Mouse (Mus musculus): Measurements from ENCODE around the gene Entpd5. TPM values are rescaled to one million over a fixed set of nuclear protein-coding genes. Genes with fewer than 3 reads are reported as not detected.

Gene Entpd5
- polyA plus RNA-seq, 1 experiment from 2014 or later = 8.8 TPM

- no peak for ATAC-seq (ENCODE audit: low FRiP score)
- 72% methylated on average over 4 of the region's 4 CpGs for WGBS
- Histone ChIP-seq H3K9ac (ENCODE audit: low read length) (no peak overlapping the region), H3K9me3 (ENCODE audit: control insufficient read depth, low read length) (no peaks in the 10 kb centered on the region), H3K4me3 (ENCODE audit: low read depth, low read length) (no peak overlapping the region), H3K27ac (ENCODE audit: low read depth, low read length) (no peak overlapping the region), H3K36me3 (ENCODE audit: control insufficient read depth, insufficient read depth, low read length) (no peaks in the 10 kb centered on the region), H3K4me2 (no peak overlapping the region), H3K4me1 (ENCODE audit: control insufficient read depth, insufficient read depth, low read length) (no peaks in the 10 kb centered on the region), H3K27me3 (ENCODE audit: control insufficient read depth, insufficient read depth, low read length) (no peaks in the 10 kb centered on the region)
- DNase-seq (ENCODE audit: low spot score, missing footprints) = no peak
Measured at GRCm38 (mm10) chr12:84442526-84442925, 33.7 kb upstream of the Entpd5 start.

GRCm38 (mm10) chr12:84438697-84439096, 29.9 kb upstream of the Entpd5 start:
- WGBS = 80% methylated on average over 2 of the region's 2 CpGs
- ATAC-seq (ENCODE audit: low FRiP score) = no peak
- Histone ChIP-seq H3K36me3 (ENCODE audit: control insufficient read depth, insufficient read depth, low read length) (no peaks in the 10 kb centered on the region), H3K4me2 (no peak overlapping the region), H3K27me3 (ENCODE audit: control insufficient read depth, insufficient read depth, low read length) (no peaks in the 10 kb centered on the region), H3K27ac (ENCODE audit: low read depth, low read length) (no peak overlapping the region), H3K4me1 (ENCODE audit: control insufficient read depth, insufficient read depth, low read length) (no peaks in the 10 kb centered on the region), H3K4me3 (ENCODE audit: low read depth, low read length) (no peak overlapping the region), H3K9me3 (ENCODE audit: control insufficient read depth, low read length) (no peaks in the 10 kb centered on the region), H3K9ac (ENCODE audit: low read length) (no peak overlapping the region)
- no peak for DNase-seq (ENCODE audit: low spot score, missing footprints)

GRCm38 (mm10) chr12:84429825-84430224, 21.0 kb upstream of the Entpd5 start:
- Histone ChIP-seq H3K4me1 (ENCODE audit: control insufficient read depth, insufficient read depth, low read length) (no peaks in the 10 kb centered on the region), H3K4me3 (ENCODE audit: low read depth, low read length) (no peak overlapping the region), H3K27me3 (ENCODE audit: control insufficient read depth, insufficient read depth, low read length) (no peaks in the 10 kb centered on the region), H3K27ac (ENCODE audit: low read depth, low read length) (no peak overlapping the region), H3K9ac (ENCODE audit: low read length) (no peak overlapping the region), H3K9me3 (ENCODE audit: control insufficient read depth, low read length) (no peaks in the 10 kb centered on the region), H3K4me2 (no peak overlapping the region), H3K36me3 (ENCODE audit: control insufficient read depth, insufficient read depth, low read length) (no peaks in the 10 kb centered on the region)
- ATAC-seq (ENCODE audit: low FRiP score) (no peak), DNase-seq (ENCODE audit: low spot score, missing footprints) (no peak)
- WGBS = 95% methylated on average over 2 of the region's 2 CpGs

- H3K36me3 ChIP-seq (ENCODE audit: control insufficient read depth, insufficient read depth, low read length) = no peaks in the 10 kb centered on the region
- H3K9ac ChIP-seq (ENCODE audit: low read length) = no peak overlapping the region
- DNase-seq (ENCODE audit: low spot score, missing footprints) = no peak
- no peak for ATAC-seq (ENCODE audit: low FRiP score)
- no peaks in the 10 kb centered on the region for H3K4me1 ChIP-seq (ENCODE audit: control insufficient read depth, insufficient read depth, low read length)
- no peak overlapping the region for H3K4me2 ChIP-seq
- H3K4me3 ChIP-seq (ENCODE audit: low read depth, low read length) = no peak overlapping the region
- H3K9me3 ChIP-seq (ENCODE audit: control insufficient read depth, low read length) = no peaks in the 10 kb centered on the region
- H3K27ac ChIP-seq (ENCODE audit: low read depth, low read length) = no peak overlapping the region
- 50% methylated on average over 3 of the region's 3 CpGs for WGBS
- no peaks in the 10 kb centered on the region for H3K27me3 ChIP-seq (ENCODE audit: control insufficient read depth, insufficient read depth, low read length)
Measured at GRCm38 (mm10) chr12:84423990-84424389, 15.2 kb upstream of the Entpd5 start.

GRCm38 (mm10) chr12:84417605-84417922, 8.7 kb upstream of the Entpd5 start:
- Histone ChIP-seq H3K4me2 (peak overlapping the region; percentile 77), H3K9ac (ENCODE audit: low read length) (peak overlapping the region; percentile 74), H3K27me3 (ENCODE audit: control insufficient read depth, insufficient read depth, low read length) (no peaks in the 10 kb centered on the region), H3K4me1 (ENCODE audit: control insufficient read depth, insufficient read depth, low read length) (peaks cover 4% of the 10 kb centered on the region; the same call in 1 of the 2 replicates), H3K36me3 (ENCODE audit: control insufficient read depth, insufficient read depth, low read length) (no peaks in the 10 kb centered on the region; the same call in 1 of the 2 replicates), H3K27ac (ENCODE audit: low read depth, low read length) (no peak overlapping the region), H3K4me3 (ENCODE audit: low read depth, low read length) (peak overlapping the region; percentile 41), H3K9me3 (ENCODE audit: control insufficient read depth, low read length) (no peaks in the 10 kb centered on the region)
- 33% methylated on average over 18 of the region's 18 CpGs for WGBS
- ATAC-seq (ENCODE audit: low FRiP score) (no peak), DNase-seq (ENCODE audit: low spot score, missing footprints) (no peak)

GRCm38 (mm10) chr12:84416834-84417604, 8.2 kb upstream of the Entpd5 start, which contains the start of gene Rnf113a2:
Rnf113a2 (plus strand) TSS chr12:84417196.
- WGBS = 3% methylated on average over 50 of the region's 50 CpGs
- no peak within 1 kb of the TSS for H3K27ac ChIP-seq (ENCODE audit: low read depth, low read length)

GRCm38 (mm10) chr12:84407874-84408818, 683 bp downstream of the Entpd5 start:
- H3K9ac ChIP-seq (ENCODE audit: low read length) = peak overlapping the region; percentile 85
- H3K4me2 ChIP-seq = peak overlapping the region; percentile 96
- H3K27me3 ChIP-seq (ENCODE audit: control insufficient read depth, insufficient read depth, low read length) = peaks cover 2% of the 10 kb centered on the region; the same call in 1 of the 2 replicates
- H3K4me3 ChIP-seq (ENCODE audit: low read depth, low read length) = peak overlapping the region; percentile 69
- peak; percentile 87 for DNase-seq (ENCODE audit: low spot score, missing footprints)
- H3K27ac ChIP-seq (ENCODE audit: low read depth, low read length) = peak overlapping the region; percentile 59
- peaks cover 5% of the 10 kb centered on the region for H3K4me1 ChIP-seq (ENCODE audit: control insufficient read depth, insufficient read depth, low read length)
- no peaks in the 10 kb centered on the region for H3K9me3 ChIP-seq (ENCODE audit: control insufficient read depth, low read length)
- no peaks in the 10 kb centered on the region for H3K36me3 ChIP-seq (ENCODE audit: control insufficient read depth, insufficient read depth, low read length)
- ATAC-seq (ENCODE audit: low FRiP score) = no peak; the same call in none of the 2 replicates
- 3% methylated on average over 39 of the region's 52 CpGs for WGBS

More at GRCm38 (mm10) chr12:84416834-84417604, 8.2 kb upstream of the Entpd5 start, which contains the start of gene Rnf113a2:
- H3K4me2 ChIP-seq = peak within 1 kb of the TSS; percentile 77
- H3K27me3 ChIP-seq (ENCODE audit: control insufficient read depth, insufficient read depth, low read length) = no peaks in the 10 kb centered on the region
- peak; percentile 90 for ATAC-seq (ENCODE audit: low FRiP score)
- no peaks in the 10 kb centered on the region for H3K9me3 ChIP-seq (ENCODE audit: control insufficient read depth, low read length)
- peak within 1 kb of the TSS; percentile 41 for H3K4me3 ChIP-seq (ENCODE audit: low read depth, low read length)
- DNase-seq (ENCODE audit: low spot score, missing footprints) = peak; percentile 98
- peak within 1 kb of the TSS; percentile 74 for H3K9ac ChIP-seq (ENCODE audit: low read length)
- peaks cover 4% of the 10 kb centered on the region; the same call in 1 of the 2 replicates for H3K4me1 ChIP-seq (ENCODE audit: control insufficient read depth, insufficient read depth, low read length)
- no peaks in the 10 kb centered on the region; the same call in 1 of the 2 replicates for H3K36me3 ChIP-seq (ENCODE audit: control insufficient read depth, insufficient read depth, low read length)

GRCm38 (mm10) chr12:84407259-84407658, 1.6 kb downstream of the Entpd5 start:
- Histone ChIP-seq H3K36me3 (ENCODE audit: control insufficient read depth, insufficient read depth, low read length) (no peaks in the 10 kb centered on the region), H3K4me2 (no peak overlapping the region), H3K9me3 (ENCODE audit: control insufficient read depth, low read length) (no peaks in the 10 kb centered on the region), H3K27ac (ENCODE audit: low read depth, low read length) (no peak overlapping the region), H3K4me3 (ENCODE audit: low read depth, low read length) (no peak overlapping the region), H3K27me3 (ENCODE audit: control insufficient read depth, insufficient read depth, low read length) (peaks cover 2% of the 10 kb centered on the region; the same call in 1 of the 2 replicates), H3K9ac (ENCODE audit: low read length) (no peak overlapping the region), H3K4me1 (ENCODE audit: control insufficient read depth, insufficient read depth, low read length) (peaks cover 5% of the 10 kb centered on the region)
- WGBS = 60% methylated on average over 4 of the region's 4 CpGs
- DNase-seq (ENCODE audit: low spot score, missing footprints) = no peak
- no peak for ATAC-seq (ENCODE audit: low FRiP score)

Data from midbrain, embryonic 11.5 days (tissue).